Mouse (Mus musculus): ENCODE data around the gene Olfr309. TPM values are rescaled to one million over a fixed set of nuclear protein-coding genes. Genes with fewer than 3 reads are reported as not detected.
"Not testable (repeated sequence)": the region's sequence is repeated elsewhere in the genome, so short reads cannot be mapped to it uniquely, and the experiment has no call there.

Gene Olfr309
- 0.12 TPM in 1 of 2 replicates, not detected in the other for polyA plus RNA-seq (2012; rRNA removed)

- Histone ChIP-seq H3K4me3 (ENCODE audit: control insufficient read depth, low read depth, low read length) (no peak within 1 kb of the TSS), H3K36me3 (ENCODE audit: control insufficient read depth, insufficient read depth, low read length) (no peaks in the 10 kb centered on the region), H3K27ac (ENCODE audit: control insufficient read depth, insufficient read depth, low read depth, low read length) (no peak within 1 kb of the TSS), H3K27me3 (ENCODE audit: control insufficient read depth, insufficient read depth, low read length) (no peaks in the 10 kb centered on the region), H3K4me1 (ENCODE audit: control insufficient read depth, insufficient read depth, low read length) (no peaks in the 10 kb centered on the region)
- TF ChIP-seq POLR2A (IDR thresholded peaks at IDR 0.05; ENCODE audit: control insufficient read depth, low read depth, low read length), result no peak
- no peak for TF ChIP-seq CTCF (IDR thresholded peaks at IDR 0.05; ENCODE audit: control insufficient read depth, insufficient read depth, insufficient replicate concordance, low read depth, low read length)
These were observed at the start of gene Olfr309 for GRCm38 (mm10) chr7:86313608-86314007. Gene Olfr309 (minus strand): TSS chr7:86313708.

GRCm38 (mm10) chr7:86346296-86346695 is 32.8 kb upstream of the Olfr309 start:
- not testable (repeated sequence) for H3K4me1 ChIP-seq (ENCODE audit: control insufficient read depth, insufficient read depth, low read length); H3K36me3 ChIP-seq (ENCODE audit: control insufficient read depth, insufficient read depth, low read length); H3K27ac ChIP-seq (ENCODE audit: control insufficient read depth, insufficient read depth, low read depth, low read length); H3K27me3 ChIP-seq (ENCODE audit: control insufficient read depth, insufficient read depth, low read length); H3K4me3 ChIP-seq (ENCODE audit: control insufficient read depth, low read depth, low read length)

- no peaks in the 10 kb centered on the region for H3K4me1 ChIP-seq (ENCODE audit: control insufficient read depth, insufficient read depth, low read length)
- H3K27ac ChIP-seq (ENCODE audit: control insufficient read depth, insufficient read depth, low read depth, low read length), result no peak overlapping the region
- H3K36me3 ChIP-seq (ENCODE audit: control insufficient read depth, insufficient read depth, low read length), result no peaks in the 10 kb centered on the region
- TF ChIP-seq CTCF (IDR thresholded peaks at IDR 0.05; ENCODE audit: control insufficient read depth, insufficient read depth, insufficient replicate concordance, low read depth, low read length) (no peak), POLR2A (IDR thresholded peaks at IDR 0.05; ENCODE audit: control insufficient read depth, low read depth, low read length) (no peak)
- no peak overlapping the region for H3K4me3 ChIP-seq (ENCODE audit: control insufficient read depth, low read depth, low read length)
- H3K27me3 ChIP-seq (ENCODE audit: control insufficient read depth, insufficient read depth, low read length), result no peaks in the 10 kb centered on the region
These were observed 30.7 kb upstream of the Olfr309 start for GRCm38 (mm10) chr7:86344253-86344652.

- Histone ChIP-seq H3K36me3 (ENCODE audit: control insufficient read depth, insufficient read depth, low read length) (no peaks in the 10 kb centered on the region), H3K27ac (ENCODE audit: control insufficient read depth, insufficient read depth, low read depth, low read length) (no peak overlapping the region), H3K27me3 (ENCODE audit: control insufficient read depth, insufficient read depth, low read length) (no peaks in the 10 kb centered on the region), H3K4me1 (ENCODE audit: control insufficient read depth, insufficient read depth, low read length) (no peaks in the 10 kb centered on the region), H3K4me3 (ENCODE audit: control insufficient read depth, low read depth, low read length) (no peak overlapping the region)
- TF ChIP-seq CTCF (IDR thresholded peaks at IDR 0.05; ENCODE audit: control insufficient read depth, insufficient read depth, insufficient replicate concordance, low read depth, low read length) (no peak), POLR2A (IDR thresholded peaks at IDR 0.05; ENCODE audit: control insufficient read depth, low read depth, low read length) (no peak)
These were observed 29.5 kb upstream of the Olfr309 start for GRCm38 (mm10) chr7:86342881-86343565.

- no peaks in the 10 kb centered on the region for H3K27me3 ChIP-seq (ENCODE audit: control insufficient read depth, insufficient read depth, low read length)
- TF ChIP-seq POLR2A (IDR thresholded peaks at IDR 0.05; ENCODE audit: control insufficient read depth, low read depth, low read length), result no peak
- TF ChIP-seq CTCF (IDR thresholded peaks at IDR 0.05; ENCODE audit: control insufficient read depth, insufficient read depth, insufficient replicate concordance, low read depth, low read length), result no peak
- H3K4me3 ChIP-seq (ENCODE audit: control insufficient read depth, low read depth, low read length), result no peak within 1 kb of the TSS
- no peaks in the 10 kb centered on the region for H3K4me1 ChIP-seq (ENCODE audit: control insufficient read depth, insufficient read depth, low read length)
- no peaks in the 10 kb centered on the region for H3K36me3 ChIP-seq (ENCODE audit: control insufficient read depth, insufficient read depth, low read length)
- H3K27ac ChIP-seq (ENCODE audit: control insufficient read depth, insufficient read depth, low read depth, low read length), result no peak within 1 kb of the TSS
These were observed 24.0 kb upstream of the Olfr309 start, which contains the start of gene Olfr307 for GRCm38 (mm10) chr7:86337486-86337885. Gene Olfr307 (minus strand): TSS chr7:86337586.

GRCm38 (mm10) chr7:86325530-86325929 is 12.0 kb upstream of the Olfr309 start, which contains the start of gene Olfr308:
Gene Olfr308 (minus strand): TSS chr7:86325630.
- H3K27ac ChIP-seq (ENCODE audit: control insufficient read depth, insufficient read depth, low read depth, low read length), result no peak within 1 kb of the TSS
- TF ChIP-seq CTCF (IDR thresholded peaks at IDR 0.05; ENCODE audit: control insufficient read depth, insufficient read depth, insufficient replicate concordance, low read depth, low read length) (no peak), POLR2A (IDR thresholded peaks at IDR 0.05; ENCODE audit: control insufficient read depth, low read depth, low read length) (no peak)
- H3K4me3 ChIP-seq (ENCODE audit: control insufficient read depth, low read depth, low read length), result no peak within 1 kb of the TSS
- no peaks in the 10 kb centered on the region for H3K27me3 ChIP-seq (ENCODE audit: control insufficient read depth, insufficient read depth, low read length)
- H3K4me1 ChIP-seq (ENCODE audit: control insufficient read depth, insufficient read depth, low read length), result no peaks in the 10 kb centered on the region
- H3K36me3 ChIP-seq (ENCODE audit: control insufficient read depth, insufficient read depth, low read length), result no peaks in the 10 kb centered on the region

- Histone ChIP-seq H3K36me3 (ENCODE audit: control insufficient read depth, insufficient read depth, low read length) (no peaks in the 10 kb centered on the region), H3K27me3 (ENCODE audit: control insufficient read depth, insufficient read depth, low read length) (no peaks in the 10 kb centered on the region), H3K4me3 (ENCODE audit: control insufficient read depth, low read depth, low read length) (no peak overlapping the region), H3K4me1 (ENCODE audit: control insufficient read depth, insufficient read depth, low read length) (no peaks in the 10 kb centered on the region), H3K27ac (ENCODE audit: control insufficient read depth, insufficient read depth, low read depth, low read length) (no peak overlapping the region)
- TF ChIP-seq CTCF (IDR thresholded peaks at IDR 0.05; ENCODE audit: control insufficient read depth, insufficient read depth, insufficient replicate concordance, low read depth, low read length) (no peak), POLR2A (IDR thresholded peaks at IDR 0.05; ENCODE audit: control insufficient read depth, low read depth, low read length) (no peak)
These were observed 7.8 kb upstream of the Olfr309 start for GRCm38 (mm10) chr7:86321323-86321722.
